Mouse (Mus musculus) lung, postnatal 0 days (tissue): Measurements from ENCODE around the gene Rap1gap2.

Experiments used
- CTCF ChIP-seq: IDR thresholded peaks from 2 replicates; pipeline ENCODE4 v1.5.1; 2016; ENCODE audit warnings: antibody characterized with exemption, mild to moderate bottlenecking
- EP300 ChIP-seq: IDR thresholded peaks from 2 replicates; pipeline ENCODE4 v1.6.1; 2016; ENCODE audit warnings: antibody characterized with exemption, mild to moderate bottlenecking, control low read depth

- no peak for TF ChIP-seq CTCF
- no peak for TF ChIP-seq EP300
These were observed 42.7 kb downstream of the Rap1gap2 start for GRCm38 (mm10) chr11:74568004-74568403.
